Mouse (Mus musculus) C2C12 (cell line): Measurements from ENCODE around the gene Olfr686.

Source experiments
- CEBPB ChIP-seq: IDR thresholded peaks from one replicate; pipeline ENCODE4 v1.6.1; 2011; ENCODE audit warnings: low read depth, mild to moderate bottlenecking, control low read depth, moderate library complexity
- CTCF ChIP-seq: IDR thresholded peaks from one replicate; pipeline ENCODE4 v1.5.1; 2011; ENCODE audit not compliant: control insufficient read depth, insufficient read depth, insufficient read length
- FOSL1 ChIP-seq: IDR thresholded peaks from one replicate; pipeline ENCODE4 v1.8.0; 2011; ENCODE audit warnings: mild to moderate bottlenecking, low read length; ENCODE audit not compliant: poor library complexity, insufficient read depth, severe bottlenecking
- MAX ChIP-seq: IDR thresholded peaks from one replicate; pipeline ENCODE4 v1.6.1; 2011; ENCODE audit warnings: mild to moderate bottlenecking, control low read depth
- MYOD1 ChIP-seq: IDR thresholded peaks from one replicate; pipeline ENCODE4 v1.6.1; 2011; ENCODE audit warnings: low read depth; ENCODE audit not compliant: control insufficient read depth, insufficient read length
- MYOG ChIP-seq: IDR thresholded peaks from one replicate; pipeline ENCODE4 v1.6.1; 2011; ENCODE audit not compliant: control insufficient read depth, insufficient read length; ENCODE audit errors: extremely low read depth
- USF1 ChIP-seq: IDR thresholded peaks from one replicate; pipeline ENCODE4 v1.6.1; 2011; ENCODE audit warnings: low read depth, mild to moderate bottlenecking, control low read depth, moderate library complexity

DNA sequence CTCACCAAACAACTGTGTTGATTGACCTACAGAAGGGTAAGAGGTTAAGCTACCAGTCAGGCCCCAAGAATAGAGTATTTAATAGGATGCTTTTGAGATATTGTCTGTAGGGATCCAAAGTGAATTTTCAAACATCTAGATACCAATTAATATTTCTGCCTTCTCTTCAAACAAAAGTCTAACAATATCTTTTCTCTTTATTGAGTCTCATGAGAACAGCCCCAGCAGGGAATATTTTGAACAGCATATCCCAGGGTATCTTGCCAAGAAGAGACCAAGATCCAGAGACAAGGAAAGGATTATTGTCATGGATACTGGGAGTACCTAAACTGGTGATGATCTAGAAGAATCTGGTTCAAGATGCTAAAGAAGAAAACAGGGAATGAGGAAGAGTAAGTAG is at the start of gene Olfr686:
- TF ChIP-seq USF1 (no peak), CTCF (no peak), MYOD1 (no peak), MAX (no peak), CEBPB (no peak), FOSL1 (no peak), MYOG (no peak)
